Mouse (Mus musculus) lung, adult 2 months (tissue): ENCODE results near the gene Gm8994.

Source experiments
- CTCF ChIP-seq: fragments of 200-500 bp; IDR thresholded peaks from 2 replicates; pipeline ENCODE4 v1.5.1; 2011; ENCODE audit warnings: mild to moderate bottlenecking, low read length, control low read depth; ENCODE audit not compliant: insufficient read depth
- POLR2A ChIP-seq: fragments of 200-500 bp; IDR thresholded peaks from 2 replicates; pipeline ENCODE4 v1.6.1; 2011; ENCODE audit warnings: low read depth, mild to moderate bottlenecking, control low read depth, low read length, borderline replicate concordance; ENCODE audit errors: extremely low read depth

- TF ChIP-seq CTCF (no peak), POLR2A (no peak)
Observed at GRCm38 (mm10) chr6:136358471-136358870, 31.1 kb downstream of the Gm8994 start.
